Mouse (Mus musculus): ENCODE measurements around the gene 4932438H23Rik.

DNA sequence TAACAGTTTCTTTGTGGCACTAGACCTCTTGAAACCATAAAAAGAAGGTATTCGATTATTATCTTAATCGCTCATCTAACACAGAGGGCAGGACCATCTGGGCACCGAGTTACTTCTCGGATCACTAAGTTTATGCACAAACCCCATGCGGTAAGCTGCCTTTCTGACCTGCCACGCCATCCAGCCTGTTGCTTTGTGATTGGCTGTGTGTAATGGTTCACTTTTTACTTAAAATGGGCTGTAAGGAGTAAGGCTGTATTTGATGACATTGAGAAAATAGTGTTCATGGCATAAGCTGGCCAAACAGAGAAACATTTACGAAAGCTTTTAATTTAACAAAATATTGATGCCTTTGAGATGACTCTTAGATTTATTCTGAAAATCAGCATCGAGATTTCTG lies at the start of gene 4932438H23Rik:
- no peak for TF ChIP-seq CTCF (IDR thresholded peaks at IDR 0.05 in 2 of 3, conservative IDR thresholded peaks at IDR 0.05 in 1 of 3; ENCODE audit: control insufficient read depth in 1 of 3, insufficient read depth in 1 of 3, low read depth in 2 of 3, low read length in 3 of 3, poor library complexity in 1 of 3, severe bottlenecking in 1 of 3)
- no peak for TF ChIP-seq SIN3A (IDR thresholded peaks at IDR 0.05; ENCODE audit: low read length)
- TF ChIP-seq ZNF384 (IDR thresholded peaks at IDR 0.05; ENCODE audit: low read depth, low read length), result no peak
- no peak for TF ChIP-seq MAX (IDR thresholded peaks at IDR 0.05; ENCODE audit: low read length)
- TF ChIP-seq BHLHE40 (IDR thresholded peaks at IDR 0.05; ENCODE audit: borderline replicate concordance, low read depth, low read length), result no peak
- TF ChIP-seq POLR2A (IDR thresholded peaks at IDR 0.05; ENCODE audit: control insufficient read depth in 1 of 2, insufficient read depth in 1 of 2, low read depth in 1 of 2, low read length in 2 of 2, poor library complexity in 1 of 2), result no peak
- TF ChIP-seq RAD21 (IDR thresholded peaks at IDR 0.05; ENCODE audit: low read depth, low read length), result no peak
- TF ChIP-seq POLR2AphosphoS2 (IDR thresholded peaks at IDR 0.05; ENCODE audit: low read length), result no peak

Data from MEL (cell line).